Mouse (Mus musculus) small intestine, adult 2 months (tissue): ENCODE results near the gene Cd93.

ENCODE experiments used
- CTCF ChIP-seq: fragments of 200-500 bp; IDR thresholded peaks from 2 replicates; pipeline ENCODE4 v1.5.1; 2012; ENCODE audit warnings: low read depth, mild to moderate bottlenecking, control low read depth, inconsistent platforms, low read length, moderate library complexity, mixed read lengths; ENCODE audit not compliant: insufficient replicate concordance, insufficient read length; ENCODE audit errors: extremely low read depth
- POLR2A ChIP-seq: fragments of 200-500 bp; IDR thresholded peaks from 2 replicates; pipeline ENCODE4 v1.6.1; 2012; ENCODE audit warnings: low read depth, mild to moderate bottlenecking, control low read depth, inconsistent platforms, low read length, moderate library complexity

DNA sequence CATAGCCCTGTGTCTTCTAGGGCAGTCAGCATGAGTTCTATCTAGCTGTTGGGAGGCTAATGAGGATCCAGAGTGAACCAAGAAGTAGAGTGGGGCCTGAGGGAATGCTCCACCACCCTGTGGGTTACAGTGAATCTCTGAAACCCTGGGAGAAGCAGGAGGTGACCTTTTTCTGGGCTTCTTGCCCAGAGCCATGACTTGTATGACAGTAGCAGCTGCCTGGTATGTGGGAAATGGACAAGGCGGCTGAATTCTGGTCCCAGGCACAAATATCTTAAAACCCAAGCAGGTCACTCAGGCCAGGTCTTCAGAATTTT, 45.6 kb downstream of the Cd93 start:
- TF ChIP-seq CTCF (no peak), POLR2A (no peak)
